In genomic region chr14:123359691-123360090, GRCm38 (mm10) we compare ENCODE assay signal across 23 mouse cellular contexts.
"Had no signal": no experiment of that assay in that cellular context is flagged by ENCODE, and none has a peak within 500 bp of the region (broad histone marks: within the 10 kb centered on the region; RNA-seq: fewer than 3 reads in every experiment).

No protein-coding gene starts in this region.

- H3K27me3 ChIP-seq: heart, embryonic 12.5 days; hindbrain, embryonic 13.5 days; hindbrain, embryonic 15.5 days; kidney, embryonic 15.5 days; limb, embryonic 13.5 days; limb, embryonic 15.5 days; liver, embryonic 12.5 days had no signal

- H3K9me3 ChIP-seq: heart, embryonic 10.5 days; heart, embryonic 12.5 days; hindbrain, embryonic 13.5 days; hindbrain, embryonic 15.5 days; kidney, embryonic 15.5 days; limb, embryonic 13.5 days; limb, embryonic 15.5 days; liver, embryonic 12.5 days had no signal

- DNase-seq: gastrocnemius, postnatal 14 days; heart, adult 18-20 months; heart, postnatal 10 days; kidney, adult 11 months; kidney, adult 2 months; kidney, adult 9 months; kidney, postnatal 14 days; kidney, postnatal 36 days; layer of hippocampus, adult 9-11 months; layer of hippocampus, postnatal 36 days; lung, adult 18-20 months had no signal

- ATAC-seq: hindbrain, postnatal 0 days; intestine, embryonic 16.5 days; liver, embryonic 12.5 days had no signal

- H3K9ac ChIP-seq: heart, embryonic 12.5 days; hindbrain, embryonic 13.5 days; hindbrain, embryonic 15.5 days; kidney, embryonic 15.5 days; limb, embryonic 13.5 days; limb, embryonic 15.5 days; liver, embryonic 12.5 days; liver, embryonic 14.5 days had no signal

- H3K27ac ChIP-seq: heart, embryonic 10.5 days; hindbrain, embryonic 13.5 days; hindbrain, embryonic 15.5 days; hindbrain, postnatal 0 days; kidney, embryonic 15.5 days; kidney, postnatal 0 days; limb, embryonic 13.5 days; limb, embryonic 15.5 days; liver, embryonic 12.5 days; liver, embryonic 14.5 days had no signal

- H3K4me3 ChIP-seq: heart, embryonic 10.5 days; heart, embryonic 12.5 days; hindbrain, embryonic 13.5 days; hindbrain, embryonic 15.5 days; kidney, embryonic 15.5 days; limb, embryonic 13.5 days; limb, embryonic 15.5 days; liver, embryonic 12.5 days had no signal

- H3K36me3 ChIP-seq: heart, embryonic 10.5 days; heart, embryonic 12.5 days; hindbrain, embryonic 13.5 days; hindbrain, embryonic 15.5 days; kidney, embryonic 15.5 days; limb, embryonic 13.5 days; limb, embryonic 15.5 days; liver, embryonic 12.5 days had no signal

- H3K4me1 ChIP-seq: heart, embryonic 10.5 days; heart, embryonic 12.5 days; hindbrain, embryonic 13.5 days; hindbrain, embryonic 15.5 days; kidney, embryonic 15.5 days; limb, embryonic 13.5 days; limb, embryonic 15.5 days; liver, embryonic 12.5 days had no signal

- H3K4me2 ChIP-seq: heart, embryonic 12.5 days; hindbrain, embryonic 13.5 days; hindbrain, embryonic 15.5 days; kidney, embryonic 15.5 days; limb, embryonic 13.5 days; limb, embryonic 15.5 days; liver, embryonic 12.5 days had no signal
